Mouse (Mus musculus): ENCODE results near the gene Shox2. TPM values are rescaled to one million over a fixed set of nuclear protein-coding genes. Genes with fewer than 3 reads are reported as not detected.
A peak's percentile ranks its signal among the peaks of the same experiment; 100 is the strongest.

Gene Shox2
- polyA plus RNA-seq, 1 experiment from 2014 or later = 28.9 TPM

- Histone ChIP-seq H3K9me3 (no peaks in the 10 kb centered on the region), H3K4me2 (replicated peaks) (peak overlapping the region; percentile 40; the same call in 1 of the 2 replicates), H3K4me1 (peaks cover 33% of the 10 kb centered on the region), H3K27me3 (replicated peaks) (peaks cover 83% of the 10 kb centered on the region), H3K9ac (no peak overlapping the region), H3K4me3 (no peak overlapping the region), H3K36me3 (no peaks in the 10 kb centered on the region), H3K27ac (no peak overlapping the region)
- under 1% methylated on average over 25 of the region's 25 CpGs for WGBS
- no peak for ATAC-seq (ENCODE audit: low FRiP score, low read depth)
Observed at GRCm38 (mm10) chr3:66977811-66978456, 3.6 kb downstream of the Shox2 start.

GRCm38 (mm10) chr3:66976889-66977615 is 4.5 kb downstream of the Shox2 start:
- Histone ChIP-seq H3K4me2 (replicated peaks) (no peak overlapping the region), H3K36me3 (no peaks in the 10 kb centered on the region), H3K4me1 (peaks cover 26% of the 10 kb centered on the region), H3K9ac (no peak overlapping the region), H3K27ac (no peak overlapping the region), H3K9me3 (no peaks in the 10 kb centered on the region), H3K27me3 (replicated peaks) (peaks cover 80% of the 10 kb centered on the region), H3K4me3 (no peak overlapping the region)
- no peak for ATAC-seq (ENCODE audit: low FRiP score, low read depth)
- WGBS = 3% methylated on average over 13 of the region's 13 CpGs

- no peak overlapping the region for H3K4me2 ChIP-seq (replicated peaks)
- H3K9me3 ChIP-seq = no peaks in the 10 kb centered on the region
- H3K4me3 ChIP-seq = no peak overlapping the region
- H3K27ac ChIP-seq = no peak overlapping the region
- no peak overlapping the region for H3K9ac ChIP-seq
- no peaks in the 10 kb centered on the region for H3K36me3 ChIP-seq
- H3K4me1 ChIP-seq = peaks cover 22% of the 10 kb centered on the region
- WGBS = 13% methylated on average over 3 of the region's 3 CpGs
- ATAC-seq (ENCODE audit: low FRiP score, low read depth) = no peak
- H3K27me3 ChIP-seq (replicated peaks) = peaks cover 77% of the 10 kb centered on the region
Observed at GRCm38 (mm10) chr3:66974501-66974900, 7.1 kb downstream of the Shox2 start.

- peak overlapping the region; percentile 43 for H3K4me3 ChIP-seq
- H3K4me2 ChIP-seq (replicated peaks) = peak overlapping the region; percentile 80
- under 1% methylated on average over 59 of the region's 59 CpGs for WGBS
- no peak overlapping the region for H3K27ac ChIP-seq
- H3K36me3 ChIP-seq = no peaks in the 10 kb centered on the region
- H3K9me3 ChIP-seq = no peaks in the 10 kb centered on the region
- H3K4me1 ChIP-seq = peaks cover 19% of the 10 kb centered on the region
- H3K9ac ChIP-seq = peak overlapping the region; percentile 48; the same call in 1 of the 2 replicates
- ATAC-seq (ENCODE audit: low FRiP score, low read depth) = peak; percentile 65
- H3K27me3 ChIP-seq (replicated peaks) = peaks cover 68% of the 10 kb centered on the region
Observed at GRCm38 (mm10) chr3:66973391-66973943, 8.1 kb downstream of the Shox2 start.

GRCm38 (mm10) chr3:66972191-66972950 is 9.2 kb downstream of the Shox2 start:
- ATAC-seq (ENCODE audit: low FRiP score, low read depth) = no peak
- Histone ChIP-seq H3K9me3 (no peaks in the 10 kb centered on the region), H3K4me2 (replicated peaks) (no peak overlapping the region), H3K36me3 (no peaks in the 10 kb centered on the region), H3K27ac (no peak overlapping the region), H3K9ac (no peak overlapping the region), H3K4me3 (no peak overlapping the region), H3K4me1 (peaks cover 18% of the 10 kb centered on the region), H3K27me3 (replicated peaks) (peaks cover 73% of the 10 kb centered on the region)
- 2% methylated on average over 16 of the region's 16 CpGs for WGBS

- peak overlapping the region; percentile 33 for H3K4me2 ChIP-seq (replicated peaks)
- peaks cover 18% of the 10 kb centered on the region for H3K4me1 ChIP-seq
- peaks cover 69% of the 10 kb centered on the region for H3K27me3 ChIP-seq (replicated peaks)
- peak; percentile 31; the same call in 1 of the 2 replicates for ATAC-seq (ENCODE audit: low FRiP score, low read depth)
- H3K27ac ChIP-seq = no peak overlapping the region
- no peaks in the 10 kb centered on the region for H3K9me3 ChIP-seq
- WGBS = under 1% methylated on average over 29 of the region's 29 CpGs
- no peaks in the 10 kb centered on the region for H3K36me3 ChIP-seq
- peak overlapping the region; percentile 19 for H3K4me3 ChIP-seq
- H3K9ac ChIP-seq = no peak overlapping the region
Observed at GRCm38 (mm10) chr3:66970661-66971331, 10.8 kb downstream of the Shox2 start.

GRCm38 (mm10) chr3:66970261-66970660 is 11.3 kb downstream of the Shox2 start:
- ATAC-seq (ENCODE audit: low FRiP score, low read depth) = 0 out of 2 replicates have a peak, but pooled peaks have one; percentile 4
- peaks cover 66% of the 10 kb centered on the region for H3K27me3 ChIP-seq (replicated peaks)
- peaks cover 18% of the 10 kb centered on the region for H3K4me1 ChIP-seq
- 1% methylated on average over 10 of the region's 10 CpGs for WGBS
- peak overlapping the region; percentile 33; the same call in 1 of the 2 replicates for H3K4me2 ChIP-seq (replicated peaks)
- H3K27ac ChIP-seq = no peak overlapping the region
- no peaks in the 10 kb centered on the region for H3K9me3 ChIP-seq
- no peak overlapping the region for H3K4me3 ChIP-seq
- H3K9ac ChIP-seq = no peak overlapping the region
- no peaks in the 10 kb centered on the region for H3K36me3 ChIP-seq

GRCm38 (mm10) chr3:66967508-66967907 is 14.1 kb downstream of the Shox2 start:
- H3K36me3 ChIP-seq = no peaks in the 10 kb centered on the region
- no peak overlapping the region for H3K9ac ChIP-seq
- no peak overlapping the region for H3K4me3 ChIP-seq
- H3K27ac ChIP-seq = no peak overlapping the region
- no peak for ATAC-seq (ENCODE audit: low FRiP score, low read depth)
- peaks cover 43% of the 10 kb centered on the region for H3K27me3 ChIP-seq (replicated peaks)
- no peaks in the 10 kb centered on the region for H3K9me3 ChIP-seq
- no peak overlapping the region for H3K4me2 ChIP-seq (replicated peaks)
- WGBS = 66% methylated on average over 4 of the region's 4 CpGs
- peaks cover 11% of the 10 kb centered on the region for H3K4me1 ChIP-seq

GRCm38 (mm10) chr3:66964884-66965283 is 16.7 kb downstream of the Shox2 start:
- no peak overlapping the region for H3K4me2 ChIP-seq (replicated peaks)
- no peak for ATAC-seq (ENCODE audit: low FRiP score, low read depth)
- no peak overlapping the region for H3K9ac ChIP-seq
- no peaks in the 10 kb centered on the region for H3K4me1 ChIP-seq
- H3K27me3 ChIP-seq (replicated peaks) = peaks cover 19% of the 10 kb centered on the region
- no peaks in the 10 kb centered on the region for H3K36me3 ChIP-seq
- no peak overlapping the region for H3K4me3 ChIP-seq
- H3K9me3 ChIP-seq = no peaks in the 10 kb centered on the region
- no peak overlapping the region for H3K27ac ChIP-seq
- WGBS = 58% methylated on average over 3 of the region's 3 CpGs

- WGBS = 72% methylated on average over 5 of the region's 5 CpGs
- Histone ChIP-seq H3K9me3 (no peaks in the 10 kb centered on the region), H3K4me2 (replicated peaks) (no peak overlapping the region), H3K27me3 (replicated peaks) (no peaks in the 10 kb centered on the region), H3K4me3 (no peak overlapping the region), H3K36me3 (no peaks in the 10 kb centered on the region), H3K9ac (no peak overlapping the region), H3K4me1 (no peaks in the 10 kb centered on the region), H3K27ac (no peak overlapping the region)
- no peak for ATAC-seq (ENCODE audit: low FRiP score, low read depth)
Observed at GRCm38 (mm10) chr3:66959972-66960371, 21.6 kb downstream of the Shox2 start.

GRCm38 (mm10) chr3:66955126-66955525 is 26.4 kb downstream of the Shox2 start:
- Histone ChIP-seq H3K36me3 (no peaks in the 10 kb centered on the region), H3K27me3 (replicated peaks) (no peaks in the 10 kb centered on the region), H3K4me2 (replicated peaks) (no peak overlapping the region), H3K4me1 (no peaks in the 10 kb centered on the region), H3K27ac (no peak overlapping the region), H3K9me3 (no peaks in the 10 kb centered on the region), H3K9ac (no peak overlapping the region), H3K4me3 (no peak overlapping the region)
- no peak for ATAC-seq (ENCODE audit: low FRiP score, low read depth)
- WGBS = 60% methylated on average over 2 of the region's 2 CpGs
